Mouse (Mus musculus): ENCODE measurements around the gene Cdt1. TPM values are rescaled to one million over a fixed set of nuclear protein-coding genes. Genes with fewer than 3 reads are reported as not detected.
A peak's percentile ranks its signal among the peaks of the same experiment; 100 is the strongest.

The Cdt1 gene
- total and polyA plus RNA-seq, 3 experiments = 46.0 to 67.3 (median 50.0) TPM

DNA sequence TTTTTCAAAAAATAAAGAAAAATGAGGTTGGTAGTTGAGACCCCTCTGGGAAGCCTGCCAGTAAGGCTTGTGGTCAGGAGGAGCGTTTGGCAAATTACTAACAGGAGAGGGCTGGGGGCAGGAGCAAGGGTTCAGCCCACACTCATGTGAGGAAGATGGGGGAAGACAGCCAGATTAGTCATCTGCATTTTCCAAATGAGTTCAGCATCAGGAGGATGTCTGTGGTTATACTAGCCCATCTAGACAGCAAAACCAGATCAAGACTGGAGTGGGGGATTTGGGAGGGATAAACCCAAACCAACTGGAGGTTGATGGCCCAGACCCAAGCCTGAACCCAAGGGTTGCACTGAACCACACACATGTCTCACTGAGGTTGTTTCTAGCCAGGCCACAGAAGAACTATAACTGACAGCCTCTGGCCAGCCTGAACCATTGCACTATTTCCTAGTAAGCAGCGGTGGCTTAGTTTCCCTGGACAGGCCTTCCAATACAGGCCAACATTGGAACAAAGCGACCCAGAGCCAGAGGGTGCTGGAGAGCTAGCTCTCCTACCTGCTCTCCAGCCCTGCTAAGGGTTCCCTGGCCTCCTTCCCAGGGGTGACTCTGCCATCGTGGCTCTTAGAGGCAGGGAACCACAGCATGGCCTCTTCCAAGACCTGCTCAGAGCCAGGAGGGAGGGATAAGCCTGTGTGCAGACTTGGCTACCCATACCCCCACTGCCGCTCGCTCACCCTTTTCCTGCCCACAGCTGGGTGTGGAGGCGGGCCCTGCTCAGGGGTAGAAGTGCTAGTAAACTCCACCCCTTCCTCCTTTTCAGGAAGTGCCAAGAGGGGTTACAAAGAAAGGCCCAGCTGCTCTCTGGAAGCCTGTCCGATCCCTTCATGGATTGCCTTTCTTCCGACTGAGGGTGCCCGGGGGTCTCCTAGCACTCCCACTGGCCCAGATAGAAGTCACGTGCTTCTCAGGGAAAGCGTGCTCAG, 11.5 kb upstream of the Cdt1 start (continued):
- TF ChIP-seq SIN3A (IDR thresholded peaks at IDR 0.05; ENCODE audit: low read length) (peak; percentile 80), ZC3H11A (IDR thresholded peaks at IDR 0.05; ENCODE audit: low read depth, low read length) (no peak), EP300 (IDR thresholded peaks at IDR 0.05; ENCODE audit: low read length) (no peak), ZKSCAN1 (IDR thresholded peaks at IDR 0.05; ENCODE audit: borderline replicate concordance, low read depth, low read length) (no peak), HCFC1 (IDR thresholded peaks at IDR 0.05; ENCODE audit: low read depth, low read length) (peak; percentile 69), TBP (conservative IDR thresholded peaks at IDR 0.05; ENCODE audit: low read depth, low read length) (0 out of 2 replicates have a peak, but pooled peaks have one; percentile 50), CHD1 (IDR thresholded peaks at IDR 0.05; ENCODE audit: low read depth, low read length) (no peak), POLR2A (IDR thresholded peaks at IDR 0.05; ENCODE audit: low read depth, low read length) (peak; percentile 84), ZNF384 (IDR thresholded peaks at IDR 0.05; ENCODE audit: low read depth, low read length) (no peak), NRF1 (IDR thresholded peaks at IDR 0.05; ENCODE audit: low read depth, low read length) (peak; percentile 44; the same call in 1 of the 2 replicates), MAZ (IDR thresholded peaks at IDR 0.05; ENCODE audit: low read depth, low read length) (peak; percentile 59; the same call in 1 of the 2 replicates), JUN (IDR thresholded peaks at IDR 0.05; ENCODE audit: insufficient read depth, low read depth, low read length) (no peak), USF2 (conservative IDR thresholded peaks at IDR 0.05; ENCODE audit: low read depth, low read length) (no peak), NELFE (IDR thresholded peaks at IDR 0.05; ENCODE audit: low read depth, low read length) (peak; percentile 86), POLR2AphosphoS2 (IDR thresholded peaks at IDR 0.05; ENCODE audit: low read depth, low read length) (peak; percentile 57; the same call in 1 of the 2 replicates), CTCF (conservative IDR thresholded peaks at IDR 0.05 in 1 of 2, IDR thresholded peaks at IDR 0.05 in 1 of 2; ENCODE audit: low read depth in 2 of 2, low read length in 2 of 2) (no peak)

DNA sequence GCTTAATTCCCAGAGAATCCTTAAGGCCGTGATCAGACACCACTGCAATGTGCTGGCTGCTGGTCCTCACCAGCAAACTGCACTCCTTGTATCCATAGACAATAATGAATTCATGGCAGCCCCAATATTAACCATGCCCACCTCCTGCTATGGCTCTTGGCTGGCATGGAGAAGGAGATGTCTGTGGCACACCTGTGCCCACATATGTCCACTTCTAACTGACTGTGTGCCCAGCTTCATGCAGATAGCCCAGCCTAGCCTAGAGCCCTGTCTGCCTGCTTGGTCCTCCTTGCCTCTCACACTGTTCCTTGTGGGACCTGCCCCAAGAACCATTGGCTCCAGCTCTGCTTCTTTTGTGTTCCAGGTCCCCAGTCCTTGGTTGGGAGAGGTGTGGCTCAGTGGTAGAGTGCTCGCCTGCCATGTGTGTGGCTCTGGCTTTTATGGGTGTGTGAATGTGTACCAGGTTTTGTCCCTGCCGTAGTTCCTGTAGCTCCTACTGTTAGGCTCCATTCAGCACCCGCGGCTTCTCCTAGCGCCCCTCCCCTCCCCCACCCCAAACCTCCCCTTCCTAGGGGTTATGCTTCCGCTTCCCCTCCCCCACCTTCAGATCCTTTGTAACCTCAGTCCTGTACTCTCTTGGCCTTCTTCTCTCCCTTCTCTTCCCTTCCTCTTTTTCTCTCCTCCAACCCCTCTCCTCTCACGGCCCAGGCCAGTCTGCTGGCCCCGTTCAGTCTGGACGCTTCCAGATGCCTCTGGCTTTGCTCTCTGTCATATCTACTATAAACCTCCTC, 10.4 kb upstream of the Cdt1 start:
- in situ Hi-C loops (cut with MboI; ENCODE audit: low pct_ligation_motif_present, low pct_unique_long_range_greater_than_20kb, low sequenced_read_pairs) (no loop called here), dilution Hi-C loops (cut with MboI; ENCODE audit: extremely low pct_ligation_motif_present, extremely low pct_unique_long_range_greater_than_20kb, low sequenced_read_pairs) (no loop called here)
- Histone ChIP-seq H3K9me3 (replicated peaks; ENCODE audit: low read length) (no peaks in the 10 kb centered on the region), H3K27ac (ENCODE audit: insufficient read depth, low read depth) (peak overlapping the region; percentile 67), H3K27me3 (replicated peaks) (no peaks in the 10 kb centered on the region), H3K36me3 (replicated peaks in 1 of 2; ENCODE audit: control insufficient read depth in 1 of 2, insufficient read depth in 1 of 2, low read length in 1 of 2) (no peaks in the 10 kb centered on the region), H3K4me2 (ENCODE audit: insufficient read depth, low read depth, poor library complexity, severe bottlenecking) (peak overlapping the region; percentile 84), H3K4me3 (replicated peaks in 1 of 3; ENCODE audit: low read depth in 2 of 3, low read length in 2 of 3, poor library complexity in 1 of 3) (peak overlapping the region; percentile 63 to 79 (median 71)), H3K9ac (ENCODE audit: insufficient read depth, low read depth) (peak overlapping the region; percentile 90), H3K4me1 (ENCODE audit: control insufficient read depth in 1 of 2, insufficient read depth in 2 of 2) (peaks cover 8 to 35% of the 10 kb centered on the region in 2 experiments), H3K79me2 (replicated peaks; ENCODE audit: control insufficient read depth, extremely low read depth, insufficient read depth, poor library complexity, severe bottlenecking) (no peaks in the 10 kb centered on the region)
- TF ChIP-seq EP300 (IDR thresholded peaks at IDR 0.05; ENCODE audit: low read length) (no peak), UBTF (IDR thresholded peaks at IDR 0.05; ENCODE audit: low read depth, low read length) (0 out of 2 replicates have a peak, but pooled peaks have one; percentile 43), CHD2 (IDR thresholded peaks at IDR 0.05; ENCODE audit: low read length) (peak; percentile 82)
- peak; percentile 63 for DNase-seq (ENCODE audit: extremely low read depth)

Measured in CH12.LX (cell line).